Mouse (Mus musculus) G1E (cell line): ENCODE measurements around the gene 1700061G19Rik.

Experiments used
- CTCF ChIP-seq: IDR thresholded peaks from 2 replicates; pipeline ENCODE4 v1.5.1; 2012; ENCODE audit warnings: low read depth, low read length, inconsistent platforms, mixed read lengths
- GATA1 ChIP-seq: IDR thresholded peaks from 2 replicates; pipeline ENCODE4 v1.6.1; 2012; ENCODE audit warnings: borderline replicate concordance, low read length, inconsistent platforms, mixed read lengths
- POLR2AphosphoS5 ChIP-seq: IDR thresholded peaks from 2 replicates; pipeline ENCODE4 v1.6.1; 2012; ENCODE audit warnings: low read depth, low read length, inconsistent platforms; ENCODE audit not compliant: insufficient replicate concordance

GRCm38 (mm10) chr17:56833381-56833780, 41.9 kb upstream of the 1700061G19Rik start:
- no peak for TF ChIP-seq CTCF
- no peak for TF ChIP-seq GATA1
- no peak for TF ChIP-seq POLR2AphosphoS5
